Mouse (Mus musculus) heart, postnatal 0 days (tissue): ENCODE measurements around the gene Fam189a1.

ENCODE experiments used
- CTCF ChIP-seq: IDR thresholded peaks from 2 replicates; pipeline ENCODE4 v1.5.1; 2016; ENCODE audit warnings: antibody characterized with exemption, control low read depth, low read depth
- EP300 ChIP-seq: IDR thresholded peaks from 2 replicates; pipeline ENCODE4 v1.6.1; 2016; ENCODE audit warnings: antibody characterized with exemption, low read depth

DNA sequence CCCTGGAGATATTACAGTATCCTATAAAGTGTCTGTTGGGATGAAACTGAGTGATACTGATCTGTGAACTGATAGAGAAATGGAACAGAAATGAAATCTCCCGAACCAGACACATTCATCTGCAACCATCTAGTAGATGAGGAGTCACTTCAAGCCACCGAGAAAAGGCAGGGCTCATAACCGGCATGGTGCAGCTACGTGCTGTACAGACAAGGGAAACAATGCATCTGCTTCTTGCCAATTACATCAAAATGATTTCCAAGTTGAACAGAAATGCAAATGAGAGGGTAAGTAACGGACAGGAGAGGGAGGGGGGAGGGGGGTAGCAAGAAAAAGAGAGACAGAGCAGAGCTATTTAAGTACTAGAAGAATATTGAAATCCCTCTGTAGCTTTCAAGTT, 235.6 kb downstream of the Fam189a1 start:
- TF ChIP-seq CTCF (no peak), EP300 (no peak)
